Mouse (Mus musculus) adrenal gland, postnatal 4 days (tissue): Measurements from ENCODE around the gene Dusp9. TPM values are rescaled to one million over a fixed set of nuclear protein-coding genes. Genes with fewer than 3 reads are reported as not detected.

Experiments used
- DNase-seq, 2 experiments: peaks; one replicate each; pipeline ENCODE4 v3.0.0; 2021 to 2022; ENCODE audit warnings: low spot score in 2 of 2, mixed read lengths in 2 of 2
- long read RNA-seq, 2 experiments: library from polyadenylated mRNA; stranded (forward); transcript quantifications; one replicate each; pipeline ENCODE4 v2.0.0; 2021
- total RNA-seq, 2 experiments: library from RNA; stranded (reverse); gene quantifications; 2 replicates each; pipeline ENCODE4 v1.2.3; 2021

Dusp9 gene
- total RNA-seq: 1 to 10 TPM; 2.1 to 4.1 TPM
- long read RNA-seq, experiment 1, partial matches to known transcripts: 0 of 2 reads
- long read RNA-seq, experiment 1, other reads (novel, unspliced or antisense): 2 of 2 reads
- long read RNA-seq, experiment 2, partial matches to known transcripts: 0 of 7 reads
- long read RNA-seq, experiment 2, other reads (novel, unspliced or antisense): 4 of 7 reads

GRCm38 (mm10) chrX:73639255-73639675 is at the start of gene Dusp9:
Gene Dusp9, plus strand, starts transcription at chrX:73639419.
- no peak for DNase-seq

DNA sequence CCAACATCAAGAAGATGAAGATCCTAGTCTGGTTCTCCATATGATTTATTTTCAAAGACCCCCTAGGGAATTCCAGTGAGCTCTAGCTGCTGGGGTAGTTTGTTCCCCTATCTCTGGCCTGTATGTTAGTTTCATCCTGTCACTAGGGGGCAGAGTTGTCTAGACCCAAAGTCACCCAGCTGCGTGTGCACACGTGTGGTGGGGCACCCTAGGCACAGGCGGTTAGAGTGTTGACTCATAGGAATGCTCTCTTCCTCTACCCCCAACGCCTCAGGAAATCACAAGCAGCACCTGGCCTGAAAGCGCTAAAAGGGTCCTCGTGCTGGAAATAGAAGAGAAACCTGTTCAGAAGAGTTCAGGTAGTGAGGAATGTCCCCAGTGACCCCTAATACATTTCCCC is 46.0 kb upstream of the Dusp9 start:
- DNase-seq: peak in 1 of 2 experiments; percentile 3

- no peak for DNase-seq
These were observed 44.6 kb upstream of the Dusp9 start for GRCm38 (mm10) chrX:73594451-73595121.

GRCm38 (mm10) chrX:73595297-73595938 is 43.8 kb upstream of the Dusp9 start:
- DNase-seq: no peak

DNA sequence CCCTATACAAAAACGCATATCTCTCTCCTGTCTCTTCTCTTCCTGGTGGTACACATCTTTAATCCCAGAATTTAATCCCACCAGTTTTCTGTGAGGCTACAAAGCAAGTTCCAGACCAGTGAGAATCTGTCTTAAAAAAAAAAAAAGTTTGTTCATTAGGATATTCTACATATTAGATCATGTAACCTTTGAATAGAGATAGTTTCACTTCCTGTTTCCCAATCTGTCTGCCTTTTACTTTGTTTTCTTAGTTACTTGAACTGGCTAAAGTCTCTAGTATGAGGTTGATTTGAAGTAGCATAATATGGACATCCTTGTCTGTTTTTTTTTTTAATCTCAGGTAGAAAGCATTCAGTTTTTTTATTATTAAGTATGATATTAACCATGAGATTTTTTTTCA is 37.8 kb upstream of the Dusp9 start:
- no peak for DNase-seq

DNA sequence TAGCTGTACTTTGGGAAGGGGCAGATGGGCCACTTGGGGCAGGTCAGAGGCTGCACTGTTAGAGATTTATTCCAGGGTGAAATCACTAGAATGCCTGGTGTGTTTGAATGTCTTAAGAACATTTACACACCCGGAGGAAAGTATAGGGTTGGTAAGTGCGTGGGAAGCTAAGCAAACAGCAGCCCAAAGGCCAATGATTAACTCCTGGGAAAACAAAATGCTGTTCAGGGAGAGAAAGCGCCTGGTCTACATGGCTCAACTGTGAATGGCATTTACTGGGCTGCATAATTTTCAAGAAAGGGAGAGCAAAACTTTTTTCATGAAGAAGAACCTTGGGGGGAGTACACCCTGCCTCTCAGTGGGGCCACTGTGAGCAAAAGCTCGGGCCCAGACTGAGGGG is 25.6 kb upstream of the Dusp9 start:
- DNase-seq: no peak

GRCm38 (mm10) chrX:73615876-73616275 is 23.3 kb upstream of the Dusp9 start:
- no peak for DNase-seq

DNA sequence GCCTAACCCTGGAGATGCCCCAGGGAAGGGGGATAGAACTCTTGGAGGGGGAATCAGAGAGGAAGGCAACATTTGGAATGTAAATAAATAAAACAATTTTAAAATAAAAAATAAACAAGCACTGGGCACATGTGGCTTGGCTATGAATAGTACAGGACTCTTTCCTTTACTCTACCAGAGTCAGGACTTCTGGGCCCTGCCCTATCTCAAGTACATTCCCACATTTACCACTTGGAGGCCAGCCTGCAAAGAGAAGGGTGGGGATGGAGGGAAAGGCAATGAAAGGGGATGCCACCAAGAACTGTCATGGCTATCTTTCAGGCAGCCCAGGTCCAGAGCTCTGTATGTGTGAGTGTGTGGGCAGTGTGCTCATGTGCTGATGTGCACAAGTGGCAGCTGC is 19.8 kb upstream of the Dusp9 start:
- DNase-seq: no peak

- DNase-seq: no peak
These were observed 19.3 kb upstream of the Dusp9 start for GRCm38 (mm10) chrX:73619890-73620289.

- no peak for DNase-seq
These were observed 12.2 kb upstream of the Dusp9 start for GRCm38 (mm10) chrX:73626981-73627380.

GRCm38 (mm10) chrX:73635425-73635824 is 3.8 kb upstream of the Dusp9 start:
- no peak for DNase-seq

- no peak for DNase-seq
These were observed 1.8 kb upstream of the Dusp9 start for GRCm38 (mm10) chrX:73637415-73637814.

DNA sequence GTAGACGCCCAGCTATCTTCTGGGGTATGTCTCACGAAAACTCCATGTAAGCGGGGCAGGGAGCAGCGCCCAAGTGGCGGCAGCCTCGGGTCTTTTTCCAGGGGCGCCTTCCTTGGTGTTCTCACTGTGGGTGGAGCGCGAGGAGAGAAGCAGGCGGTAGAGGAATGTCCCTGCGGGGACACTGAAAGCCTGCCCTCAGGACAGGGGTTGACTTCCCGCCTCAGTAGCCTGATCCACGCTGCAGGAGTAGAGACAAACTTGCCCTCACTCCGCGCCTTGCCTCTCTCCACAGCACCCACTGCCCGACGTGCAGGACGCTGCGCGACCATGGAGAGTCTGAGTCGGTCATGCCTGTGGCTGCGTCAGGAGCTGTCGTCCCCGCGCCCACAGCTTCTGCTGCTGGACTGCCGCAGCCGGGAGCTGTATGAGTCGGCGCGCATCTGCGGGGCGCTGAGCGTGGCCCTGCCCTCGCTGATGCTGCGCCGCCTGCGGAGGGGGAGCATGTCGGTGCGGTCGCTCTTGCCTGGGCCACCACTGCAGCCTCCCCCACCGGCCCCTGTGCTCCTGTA is 766 bp downstream of the Dusp9 start:
- DNase-seq: no peak

DNA sequence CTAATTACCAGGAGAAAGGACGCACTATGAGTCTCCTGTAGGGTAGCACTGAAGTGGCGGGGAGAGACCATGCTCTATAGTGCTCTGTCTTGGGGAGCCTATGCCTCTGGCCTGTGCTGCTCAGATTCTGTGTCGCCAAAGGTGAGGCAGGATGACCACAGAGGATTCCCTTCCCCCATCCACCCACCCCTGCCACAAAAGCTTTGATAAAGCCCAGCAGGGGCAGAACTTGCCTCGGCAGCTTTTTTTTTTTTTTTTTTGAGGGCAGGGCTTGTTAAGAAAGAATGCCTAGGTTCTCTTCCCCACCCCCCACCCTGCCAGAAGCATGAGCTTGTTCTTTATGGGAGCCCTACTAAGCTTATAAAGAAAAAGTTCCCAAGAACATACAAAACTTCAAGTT is 5.9 kb downstream of the Dusp9 start:
- DNase-seq: no peak

DNA sequence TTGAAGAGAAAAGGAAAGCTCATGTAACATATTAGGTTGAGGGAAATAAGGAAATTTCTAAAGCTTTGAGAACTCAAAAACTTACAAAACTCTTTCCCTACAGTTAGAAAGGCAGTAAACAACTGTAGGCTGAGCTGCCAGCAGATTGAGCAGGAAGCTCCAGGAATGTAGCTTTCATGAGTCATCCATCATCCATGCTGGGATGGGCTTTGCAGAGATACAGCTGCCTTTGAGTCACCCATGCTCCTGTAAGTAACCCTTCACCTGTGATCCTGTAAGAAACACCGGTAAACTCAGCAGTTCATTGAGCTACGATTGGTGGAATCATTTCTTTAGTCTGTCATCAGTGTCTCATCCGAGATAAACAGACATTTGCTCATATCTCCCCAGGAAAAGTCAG is 11.7 kb downstream of the Dusp9 start:
- no peak for DNase-seq

DNA sequence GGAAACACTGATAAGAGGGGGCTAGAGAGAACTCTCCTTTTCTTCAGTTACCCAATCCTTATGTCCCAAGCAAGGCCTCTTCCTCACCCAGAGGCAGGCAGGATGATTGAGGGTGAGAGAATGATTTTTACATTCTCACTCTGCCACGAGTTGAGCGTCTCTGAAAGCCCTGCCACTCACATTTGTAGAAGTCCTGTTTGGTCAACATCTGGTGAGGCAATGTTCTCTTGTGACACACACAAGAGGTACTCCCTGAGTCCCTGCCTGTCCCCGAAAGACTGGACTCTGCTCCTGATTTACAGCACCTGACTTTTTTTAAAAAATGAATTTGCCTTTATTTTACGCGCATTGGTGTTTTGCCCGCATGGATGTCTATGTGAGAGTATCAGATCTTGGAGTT is 14.2 kb downstream of the Dusp9 start:
- DNase-seq: no peak

- peak in 1 of 2 experiments; percentile 50 for DNase-seq
These were observed 15.0 kb downstream of the Dusp9 start for GRCm38 (mm10) chrX:73654177-73654576.

- no peak for DNase-seq
These were observed 16.3 kb downstream of the Dusp9 start for GRCm38 (mm10) chrX:73655529-73655928.

DNA sequence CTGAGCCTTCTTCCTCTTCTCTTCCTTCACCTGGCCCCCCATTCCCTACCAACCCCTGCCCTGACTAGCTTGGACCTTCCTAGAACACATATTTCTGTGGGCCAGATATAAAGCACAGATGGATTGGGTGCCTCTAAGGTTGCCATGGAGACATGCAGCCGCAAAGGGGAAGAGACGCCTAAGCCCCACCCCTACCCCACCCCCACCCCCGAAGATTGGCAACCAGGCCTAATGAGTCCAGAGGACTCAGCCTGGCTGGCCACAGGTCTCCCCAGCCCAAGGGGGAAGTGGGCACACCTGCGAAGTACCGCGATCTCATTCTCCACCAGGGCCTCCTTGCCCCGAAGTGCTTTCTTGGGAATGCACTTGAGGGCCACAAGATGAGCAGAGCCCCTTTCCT is 19.2 kb downstream of the Dusp9 start:
- no peak for DNase-seq

DNA sequence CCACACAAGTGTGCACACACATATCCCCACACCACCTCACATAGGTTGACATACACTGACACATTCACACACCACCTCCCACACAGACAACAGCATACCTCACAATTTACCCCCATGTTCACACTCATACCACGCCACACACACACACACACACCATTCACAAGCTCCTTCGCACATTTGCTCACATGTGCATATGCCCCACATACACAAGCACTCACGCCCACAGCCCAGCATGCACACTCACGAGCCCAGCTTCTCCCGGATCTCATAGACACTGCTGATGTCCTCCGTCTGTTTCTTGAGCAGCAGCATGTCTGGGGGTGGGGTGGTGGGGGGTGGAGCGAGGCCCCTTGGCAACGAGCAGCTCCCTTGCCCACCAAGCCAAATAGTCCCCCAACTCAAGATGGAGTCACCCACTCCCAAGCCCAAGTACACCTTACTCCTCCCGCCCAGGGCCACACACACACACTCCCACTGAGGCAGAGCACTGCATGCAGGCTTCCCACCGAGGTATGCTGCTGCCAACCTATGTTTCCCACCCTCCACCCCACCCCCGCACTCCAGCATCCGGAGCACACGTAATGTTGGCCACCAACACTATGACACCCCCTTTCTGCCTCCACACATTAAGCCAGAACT is 19.8 kb downstream of the Dusp9 start:
- no peak for DNase-seq

GRCm38 (mm10) chrX:73659575-73660283 is 20.5 kb downstream of the Dusp9 start, which contains the start of gene Pnck:
Gene Pnck, minus strand, starts transcription at chrX:73660117.
- DNase-seq: no peak
